Mouse (Mus musculus): ENCODE results near the gene Tat.
"Not testable (repeated sequence)": the region's sequence is repeated elsewhere in the genome, so short reads cannot be mapped to it uniquely, and the experiment has no call there.

The Tat gene

DNA sequence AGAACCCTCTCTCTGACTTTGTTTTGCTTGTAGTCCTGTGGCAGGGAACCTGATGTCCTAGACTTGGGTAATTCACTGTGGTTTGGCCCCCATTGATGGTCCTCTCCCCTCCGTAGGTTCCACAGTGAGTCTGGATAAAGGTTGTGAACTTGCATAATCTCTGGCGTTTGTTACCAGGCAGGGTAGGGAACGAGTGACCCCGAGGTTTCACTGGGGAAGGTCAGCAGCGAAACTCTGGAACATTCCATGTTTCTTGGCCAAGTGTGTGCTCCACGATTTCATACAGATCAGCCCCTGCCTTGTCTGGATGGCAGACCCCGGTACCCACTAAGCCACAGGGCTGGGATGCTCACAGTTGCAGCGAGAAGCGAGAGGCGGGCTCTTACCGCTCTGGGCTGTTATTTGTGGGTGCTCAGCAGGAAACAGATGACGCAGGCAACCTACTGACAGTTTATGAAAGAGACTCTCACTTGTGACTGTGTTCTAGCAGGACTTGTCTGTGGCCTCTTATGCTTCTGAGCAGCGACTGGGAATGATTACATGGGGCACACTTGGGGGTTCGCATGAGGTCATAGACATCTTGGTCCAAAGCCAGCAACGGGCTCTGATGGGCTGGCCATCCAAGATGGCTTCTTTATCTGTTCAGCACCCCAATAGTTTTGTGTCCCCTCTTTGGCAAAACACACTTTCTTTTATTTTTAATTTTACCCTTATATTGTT, 7.7 kb upstream of the Tat start:
- DNase-seq (ENCODE audit: low read depth, low spot score) = no peak

DNA sequence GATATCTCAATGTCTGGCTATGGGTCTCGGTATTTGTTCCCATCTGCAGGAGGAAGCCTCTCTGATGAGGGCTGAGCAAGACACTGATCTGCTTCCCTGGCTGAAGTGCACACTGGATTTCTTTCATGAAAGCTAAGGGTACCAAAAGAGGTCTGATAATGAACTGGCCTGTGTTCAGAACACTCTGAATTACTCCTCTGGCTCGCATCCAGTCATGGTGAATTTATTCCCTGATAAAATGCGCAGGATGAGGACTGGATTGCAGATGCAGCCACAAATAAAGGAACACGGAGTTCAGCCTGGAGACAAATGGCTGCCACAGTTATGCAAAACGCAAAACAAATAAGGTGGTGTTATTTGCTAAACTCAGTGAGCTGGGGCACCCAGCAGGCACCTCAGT, 6.3 kb upstream of the Tat start:
- DNase-seq (ENCODE audit: low read depth, low spot score) = no peak

DNA sequence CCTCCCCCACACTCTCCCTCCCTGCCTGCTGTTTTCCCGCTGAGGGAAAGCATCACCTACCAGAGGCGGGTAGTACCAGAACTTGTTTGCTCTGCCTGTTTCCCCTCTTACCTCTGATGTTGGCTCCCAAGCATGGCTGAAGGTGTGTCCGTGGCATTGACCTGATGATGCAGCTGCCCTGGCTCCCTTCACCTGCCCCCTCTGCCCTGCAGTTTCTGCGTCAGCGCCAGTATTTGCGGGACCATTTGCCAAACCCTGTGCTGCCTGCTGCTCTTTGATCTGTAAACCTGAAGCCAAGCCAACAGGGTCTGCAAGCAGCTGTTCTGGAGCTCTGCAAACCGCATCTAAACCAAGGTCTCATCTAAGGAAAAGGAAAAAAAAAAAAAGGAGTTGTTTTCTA, 3.9 kb upstream of the Tat start:
- no peak for DNase-seq (ENCODE audit: low read depth, low spot score)

DNA sequence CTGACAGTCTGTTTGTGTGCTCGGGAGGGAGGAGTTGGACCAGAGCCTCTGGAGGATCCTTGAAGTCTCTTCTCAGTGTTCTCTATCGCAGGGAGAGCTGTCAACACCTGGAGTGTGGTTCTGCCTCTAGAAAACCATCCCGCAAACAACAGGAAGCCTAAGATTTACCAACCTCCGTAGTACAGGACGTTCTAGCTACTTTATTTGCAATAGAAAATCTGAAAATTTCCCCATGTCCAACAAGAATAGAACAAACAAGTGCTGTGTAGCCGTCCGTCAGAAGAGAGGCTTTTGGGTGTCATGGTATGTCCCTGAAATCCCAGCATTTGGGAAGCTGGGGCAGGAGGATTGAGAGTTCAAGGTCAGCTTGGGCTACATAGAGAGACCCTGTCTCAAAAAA, 2.5 kb upstream of the Tat start:
- no peak for DNase-seq (ENCODE audit: low read depth, low spot score)

DNA sequence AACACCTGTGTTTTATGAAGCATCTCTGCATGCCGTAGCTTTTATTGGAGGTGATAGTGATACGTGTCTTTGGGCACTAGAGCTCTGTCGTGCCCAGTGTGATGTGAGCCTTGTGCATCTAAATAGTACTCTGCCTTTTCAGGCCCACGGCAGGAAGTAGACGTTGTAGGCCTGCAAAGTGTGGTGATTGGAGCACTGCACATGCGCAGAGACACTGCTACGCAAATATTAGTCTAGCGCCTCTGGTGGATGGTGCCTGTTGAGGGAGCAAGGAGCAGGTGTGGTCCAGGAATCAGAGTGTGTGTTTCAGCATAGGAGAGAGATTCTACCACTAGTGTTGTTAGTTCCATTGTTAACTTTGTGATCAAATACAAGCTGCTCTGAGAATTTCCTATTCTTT, 1.1 kb upstream of the Tat start:
- DNase-seq (ENCODE audit: low read depth, low spot score) = no peak

DNA sequence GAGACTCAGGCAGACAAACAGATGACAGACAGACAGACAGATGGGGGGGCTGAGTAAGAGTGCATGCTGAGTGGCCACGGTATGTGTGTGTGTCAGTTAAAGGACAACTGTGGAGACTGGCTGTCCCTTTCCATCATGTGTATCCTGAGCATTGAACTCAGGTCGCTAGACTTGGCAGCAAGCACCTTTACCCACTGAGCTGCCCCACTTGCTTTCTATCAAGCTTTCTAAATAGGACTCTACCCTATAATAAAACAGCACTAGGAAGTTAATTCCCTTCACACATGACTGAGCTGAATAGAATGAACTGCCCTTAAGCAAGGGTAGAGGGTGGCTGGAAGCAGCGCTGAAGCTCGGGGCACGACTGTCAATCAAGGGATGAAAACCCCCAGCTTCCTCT, 1.9 kb downstream of the Tat start:
- DNase-seq (ENCODE audit: low read depth, low spot score) = no peak

DNA sequence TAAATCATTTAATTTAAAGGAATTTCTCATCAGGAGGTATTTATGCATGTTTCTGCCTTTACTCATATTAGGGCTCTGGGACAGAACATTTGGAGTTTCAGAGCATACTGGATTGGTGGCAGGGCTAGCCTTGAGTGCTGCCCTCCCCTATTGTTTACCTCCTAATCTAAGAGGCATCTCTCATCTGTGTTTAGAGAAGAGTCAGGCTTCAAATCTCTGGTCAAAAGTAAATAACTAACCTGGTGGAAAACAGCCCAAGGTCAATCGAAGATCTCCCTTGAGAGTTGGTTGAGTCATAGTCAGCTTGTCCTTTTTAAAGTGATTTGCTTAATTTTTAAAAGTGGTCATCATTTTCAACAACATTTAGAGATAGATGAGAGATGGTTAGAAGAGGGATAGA, 2.7 kb downstream of the Tat start:
- DNase-seq (ENCODE audit: low read depth, low spot score) = no peak

DNA sequence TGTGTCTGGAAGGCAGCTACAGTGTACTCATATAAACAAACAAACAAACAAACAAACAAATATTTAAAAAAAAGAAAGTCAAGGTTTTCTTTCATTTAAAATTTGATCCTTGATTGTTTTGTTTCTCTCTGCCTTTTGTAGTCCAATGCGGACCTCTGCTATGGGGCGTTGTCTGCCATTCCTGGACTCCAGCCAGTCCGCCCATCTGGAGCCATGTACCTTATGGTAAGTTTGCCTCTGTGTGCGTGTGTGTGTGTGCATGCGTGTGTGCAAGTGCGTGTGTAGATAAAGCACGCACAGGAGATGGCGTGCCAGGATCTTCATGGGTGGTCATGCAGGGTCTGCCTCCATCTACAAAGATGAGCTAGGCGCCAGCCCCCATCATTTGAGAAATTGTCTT, 7.1 kb downstream of the Tat start:
- no peak for DNase-seq (ENCODE audit: low read depth, low spot score)

DNA sequence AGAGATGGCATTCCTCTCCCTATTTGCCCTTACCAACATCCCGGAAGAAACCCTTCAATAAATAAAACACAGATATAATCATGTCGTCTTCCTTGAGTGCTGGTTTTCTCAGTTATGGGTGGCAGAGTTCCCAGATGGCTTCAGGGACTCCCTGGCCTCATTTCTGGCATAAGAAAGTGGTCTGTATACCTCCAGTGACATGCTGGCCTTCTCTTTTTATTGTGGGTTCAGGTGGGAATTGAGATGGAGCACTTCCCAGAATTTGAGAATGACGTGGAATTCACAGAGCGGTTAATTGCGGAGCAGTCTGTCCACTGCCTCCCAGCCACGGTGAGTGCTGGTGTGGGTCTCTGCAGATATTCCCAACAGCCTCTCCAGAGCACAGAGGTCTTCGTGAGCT, 7.8 kb downstream of the Tat start:
- no peak for DNase-seq (ENCODE audit: low read depth, low spot score)

DNA sequence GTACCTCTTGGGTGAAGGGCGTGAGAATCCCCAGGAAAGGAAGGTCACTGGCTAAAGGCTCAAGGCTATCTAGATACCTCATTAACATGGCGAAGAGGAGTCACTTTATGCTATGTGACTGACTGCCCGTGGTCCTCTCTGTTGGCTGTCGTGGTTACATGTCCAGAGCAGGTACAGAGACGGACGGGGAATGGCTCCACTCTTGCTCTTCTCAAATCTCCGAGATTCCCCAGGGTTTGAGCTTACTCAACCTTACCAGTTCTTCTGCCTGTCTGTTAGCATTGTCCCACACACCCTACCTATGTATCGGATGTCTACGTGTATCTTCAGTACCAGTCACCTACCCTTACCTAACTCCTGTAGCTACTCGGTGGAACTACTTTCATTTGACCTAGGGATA, 9.7 kb downstream of the Tat start:
- no peak for DNase-seq (ENCODE audit: low read depth, low spot score)

DNA sequence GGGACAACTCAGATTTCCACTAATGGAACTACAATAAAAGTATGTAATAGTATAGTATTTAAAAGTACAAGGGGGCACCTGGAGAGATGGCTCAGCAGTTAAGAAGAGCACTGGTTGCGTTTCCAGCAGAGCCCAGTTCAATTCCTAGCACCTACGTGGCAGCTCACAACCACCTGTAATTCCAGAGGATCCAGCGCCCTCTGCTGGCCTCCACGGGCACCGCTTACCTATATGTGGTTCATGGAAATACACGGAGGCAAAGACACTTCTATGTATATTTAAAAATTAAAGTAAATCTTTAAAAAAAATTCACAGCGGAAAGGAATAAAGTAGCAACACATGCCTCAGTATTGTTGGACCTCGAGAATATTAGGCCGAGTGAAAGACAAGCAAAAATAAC, 12.7 kb downstream of the Tat start:
- DNase-seq (ENCODE audit: low read depth, low spot score) = peak; percentile 69

DNA sequence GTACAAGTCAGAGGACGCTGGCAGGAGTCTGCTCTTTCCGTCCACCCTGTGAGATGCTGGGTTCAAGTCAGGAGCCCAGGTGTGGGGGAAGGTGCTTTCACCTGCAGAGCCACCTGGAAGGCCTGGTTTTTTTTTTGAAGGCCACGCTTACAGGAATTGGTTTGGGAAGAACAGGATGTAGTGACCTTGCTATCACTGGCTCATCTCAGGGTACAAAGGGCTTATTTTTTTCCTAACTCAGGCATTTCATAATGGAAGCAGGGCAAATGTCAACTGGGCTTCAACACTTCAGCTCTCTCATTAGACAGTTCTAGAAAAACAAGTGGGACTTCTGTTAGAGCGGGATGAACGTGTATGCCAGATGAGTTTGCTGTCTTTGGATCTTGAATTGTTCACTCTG, 14.1 kb downstream of the Tat start:
- DNase-seq (ENCODE audit: low read depth, low spot score) = no peak

DNA sequence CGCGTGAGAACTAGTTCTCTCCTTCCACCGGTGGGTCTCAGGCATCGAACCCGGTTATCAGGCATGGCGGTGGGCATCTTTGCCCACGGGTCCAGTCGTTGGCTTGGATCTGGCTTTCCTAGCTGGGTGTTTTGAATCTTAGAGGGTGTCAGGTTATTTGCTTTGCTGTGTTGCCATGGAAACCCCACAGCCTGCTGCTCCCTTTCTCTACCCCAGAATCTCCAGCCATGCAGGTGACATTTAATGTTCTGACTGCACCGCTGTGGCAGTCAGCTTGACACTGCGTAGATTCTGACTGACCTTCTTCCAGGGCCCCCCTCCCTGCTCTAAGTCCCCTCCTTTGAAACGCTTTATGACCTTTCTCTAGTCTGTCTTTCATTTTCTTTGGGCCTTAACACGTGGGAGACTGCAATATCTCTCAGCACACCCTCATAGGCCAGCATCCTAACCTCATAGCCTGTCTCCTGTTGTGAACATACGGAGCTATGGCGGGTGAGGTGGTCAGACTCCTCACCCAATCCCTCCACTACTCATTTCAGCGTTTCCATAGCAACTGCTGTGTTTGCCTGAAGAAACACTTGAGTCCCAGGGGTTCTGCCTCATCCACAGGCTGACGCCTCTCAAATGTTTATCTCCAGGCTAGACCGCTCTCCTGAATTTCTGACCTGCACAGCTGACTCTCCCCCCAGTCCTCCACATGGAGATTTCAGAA, 16.2 kb downstream of the Tat start:
- DNase-seq (ENCODE audit: low read depth, low spot score) = peak; percentile 75

DNA sequence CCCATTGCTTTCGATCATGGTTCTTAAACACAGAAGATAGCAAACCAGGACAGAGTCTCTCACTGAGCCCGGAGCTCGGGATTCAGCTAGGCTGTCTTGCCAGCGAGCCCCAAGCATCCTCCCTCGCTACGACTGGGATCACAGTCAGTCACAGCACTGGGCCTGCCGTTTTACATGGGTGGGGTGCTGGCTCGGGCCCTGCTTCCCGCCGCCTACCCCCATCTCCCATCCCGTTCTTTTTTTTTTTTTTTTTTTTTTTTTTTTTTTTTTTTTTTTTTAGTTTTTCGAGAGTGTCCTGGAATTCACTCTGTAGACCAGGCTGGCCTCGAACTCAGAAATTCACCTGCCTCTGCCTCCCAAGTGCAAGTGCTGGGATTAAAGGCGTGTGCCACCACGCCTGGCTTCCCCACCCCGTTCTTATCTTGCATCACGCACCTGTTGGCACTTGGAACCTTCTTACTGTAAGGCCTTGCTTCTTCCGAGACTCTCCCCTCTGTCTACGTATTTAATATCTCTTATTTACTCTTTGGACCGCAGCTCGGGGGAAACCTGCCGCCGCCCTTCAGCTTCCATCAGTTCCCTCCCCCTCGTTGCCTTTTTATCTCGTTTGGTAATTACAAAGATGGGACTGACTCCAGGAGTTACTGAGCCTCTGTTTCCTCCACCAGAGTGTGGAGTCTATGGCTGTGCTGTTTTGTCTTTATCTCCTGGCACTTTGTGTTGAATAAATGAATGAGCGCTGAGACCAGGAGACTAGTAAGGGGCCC, 18.2 kb downstream of the Tat start:
- DNase-seq (ENCODE audit: low read depth, low spot score) = peak; percentile 28

DNA sequence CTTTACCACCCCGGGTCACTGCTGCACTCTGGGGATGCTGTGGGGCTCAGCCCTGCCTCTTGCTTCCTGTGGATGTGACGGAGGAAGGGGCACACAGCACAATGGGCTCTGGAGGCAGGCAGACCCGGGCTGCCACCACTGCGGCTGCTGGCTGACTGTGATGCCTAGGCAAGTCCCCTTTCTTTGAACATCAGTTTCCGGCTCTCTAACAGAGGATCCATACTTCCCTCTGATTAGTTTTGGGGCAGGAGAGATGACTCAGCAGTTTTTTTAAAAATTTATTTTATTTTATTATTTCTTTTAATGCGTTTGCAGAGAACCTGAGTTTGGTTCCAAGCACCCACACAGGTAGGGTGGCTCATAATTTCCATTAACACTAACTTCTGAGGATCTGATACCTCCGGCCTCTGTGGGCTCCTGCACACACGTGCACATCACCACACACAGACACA, 18.8 kb downstream of the Tat start:
- DNase-seq (ENCODE audit: low read depth, low spot score) = peak; percentile 36

DNA sequence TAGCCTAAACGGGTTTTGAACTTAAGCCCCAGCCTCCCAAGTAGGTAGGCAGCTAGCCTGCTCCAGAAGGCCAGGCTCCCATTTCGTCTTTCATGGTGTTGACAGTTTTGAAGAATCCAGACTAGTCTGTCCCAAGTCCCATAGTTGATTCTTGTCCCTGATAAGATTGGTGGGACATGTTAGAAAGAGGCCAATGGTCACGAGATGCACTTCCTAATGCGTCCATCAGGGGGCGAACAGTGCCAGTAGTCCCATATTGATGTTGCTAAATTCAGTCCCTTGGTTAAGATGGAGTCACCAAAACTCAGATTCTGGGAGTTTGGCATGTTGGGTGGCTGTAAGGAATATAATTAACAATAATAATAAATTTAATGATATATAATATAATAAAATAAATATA, 20.6 kb downstream of the Tat start:
- peak; percentile 72 for DNase-seq (ENCODE audit: low read depth, low spot score)

DNA sequence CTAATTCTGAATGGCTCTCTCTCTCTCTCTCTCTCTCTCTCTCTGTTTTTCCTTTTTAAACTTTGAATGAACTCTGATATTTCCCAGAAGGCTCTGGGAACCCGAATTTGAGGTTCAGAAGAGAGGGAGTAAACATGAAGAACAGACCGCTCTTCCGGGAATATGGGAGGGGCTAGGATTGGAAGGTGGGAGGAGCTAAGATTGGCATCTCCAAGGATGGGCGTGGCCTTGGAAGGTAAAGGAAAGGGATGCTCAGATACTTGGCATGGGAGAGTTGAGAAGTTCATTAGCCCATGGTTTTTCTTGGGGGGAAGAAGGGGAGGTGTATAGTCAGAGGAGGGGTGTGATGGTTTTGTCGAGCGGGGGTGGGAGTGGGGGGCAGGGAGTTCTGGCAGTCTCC, 31.8 kb downstream of the Tat start:
- peak; percentile 30 for DNase-seq (ENCODE audit: low read depth, low spot score)

DNA sequence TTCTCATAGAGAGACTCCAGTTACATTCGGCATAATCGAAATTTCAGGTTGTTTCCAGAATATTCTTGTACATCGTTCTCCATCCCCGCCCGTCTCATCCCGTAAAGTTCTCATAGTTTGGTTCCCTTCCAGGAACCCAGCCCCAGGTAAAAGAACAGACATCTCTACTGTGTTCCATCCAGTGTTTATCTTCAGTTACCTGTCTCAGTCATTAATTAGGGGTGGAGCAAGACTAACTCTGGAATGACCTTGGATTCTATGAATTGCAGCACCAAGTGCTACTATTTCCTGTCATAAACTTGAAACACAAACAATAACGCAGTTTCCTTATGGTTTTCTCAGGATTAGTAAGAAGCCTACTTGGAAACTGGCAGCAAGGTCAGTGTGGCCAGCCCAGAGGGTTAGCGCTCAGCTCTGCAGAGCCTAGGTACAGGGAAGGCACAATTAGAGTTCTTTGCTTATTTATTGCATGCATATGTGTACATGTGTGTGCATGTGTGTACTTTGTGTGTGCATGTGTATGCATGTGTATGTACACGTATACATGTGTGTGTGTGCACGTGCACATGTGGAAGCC, 32.6 kb downstream of the Tat start:
- no peak for DNase-seq (ENCODE audit: low read depth, low spot score)

DNA sequence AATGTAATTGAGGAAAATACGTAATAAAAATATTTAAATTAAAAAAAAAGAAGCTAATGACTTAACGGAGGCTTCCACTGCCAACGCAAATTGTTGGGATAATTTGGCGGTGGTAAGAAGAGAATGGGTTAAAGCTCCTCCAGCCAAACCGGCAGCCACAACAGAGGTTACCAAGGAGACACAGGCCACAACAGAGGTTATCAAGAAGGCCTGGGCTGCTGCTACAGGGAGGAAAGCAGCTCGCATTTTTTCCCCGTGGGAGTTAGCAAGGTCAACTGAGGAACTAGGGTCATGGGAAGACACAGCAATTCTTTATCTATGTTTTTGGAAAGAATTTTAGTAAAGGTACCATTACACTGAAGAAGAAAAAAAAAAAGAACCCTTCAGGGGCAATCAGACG, 43.5 kb downstream of the Tat start:
- DNase-seq (ENCODE audit: low read depth, low spot score) = not testable (repeated sequence)

DNA sequence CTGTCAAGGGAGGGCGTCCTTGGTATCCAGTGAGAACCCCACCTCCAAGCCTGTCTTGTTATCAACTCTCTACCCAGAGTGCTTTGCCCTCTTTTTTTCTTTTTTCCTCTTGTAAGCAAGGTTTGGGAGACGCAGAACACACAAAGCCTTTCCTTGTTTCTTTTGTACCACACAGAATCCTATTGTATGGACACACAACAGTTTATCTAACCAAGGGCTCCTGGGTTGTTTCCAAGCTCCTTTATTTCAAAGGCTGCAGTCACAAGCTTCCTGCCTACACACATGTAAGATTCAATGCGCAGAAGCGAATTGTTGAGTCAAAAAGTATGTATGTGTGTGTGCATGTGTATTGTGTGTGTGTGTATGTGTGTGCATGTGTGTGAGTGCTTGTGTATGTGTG, 44.1 kb downstream of the Tat start:
- no peak for DNase-seq (ENCODE audit: low read depth, low spot score)

DNA sequence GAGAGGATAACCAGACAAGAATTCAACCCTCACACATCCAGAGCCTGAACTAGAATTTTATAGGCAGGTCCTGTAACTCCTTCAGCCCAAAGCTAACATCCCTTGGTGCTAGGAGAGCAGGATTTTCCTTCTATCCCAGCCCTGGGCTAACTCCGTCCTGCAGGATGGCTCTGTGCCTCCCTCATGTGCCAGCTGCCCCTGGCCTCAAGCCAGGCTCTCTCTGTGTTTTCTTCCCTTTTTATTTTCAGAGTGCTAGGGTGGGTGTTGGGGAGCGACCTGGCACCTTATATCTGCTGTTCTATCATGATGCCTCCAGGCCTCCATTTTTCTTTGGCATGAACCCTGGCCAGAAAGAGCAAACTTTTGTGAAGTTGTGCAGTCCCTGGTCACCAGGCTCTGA, 45.9 kb downstream of the Tat start:
- no peak for DNase-seq (ENCODE audit: low read depth, low spot score)

DNA sequence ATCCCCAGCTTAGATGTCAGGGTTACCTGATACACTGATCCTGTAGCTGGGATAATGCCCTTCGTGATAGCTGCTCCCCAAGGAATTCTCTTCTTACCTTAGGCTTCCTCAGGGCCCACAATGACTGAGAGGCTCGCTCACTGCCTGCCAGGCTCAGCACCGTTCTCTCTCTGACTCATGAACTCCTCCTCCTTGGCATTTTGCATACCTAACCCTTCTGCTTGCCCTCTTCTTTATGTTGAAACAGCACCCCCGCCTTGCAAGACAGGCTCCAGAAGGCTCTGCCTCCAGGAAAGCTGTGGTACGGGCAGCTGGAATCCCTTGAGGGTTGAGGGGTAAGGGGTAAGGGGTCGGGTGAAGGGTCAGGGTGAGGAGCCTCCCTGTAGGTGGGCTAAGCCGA, 49.0 kb downstream of the Tat start:
- no peak for DNase-seq (ENCODE audit: low read depth, low spot score)
